Mouse (Mus musculus) MEL (cell line): Measurements from ENCODE around the gene Cemip.

Source experiments
- NELFE ChIP-seq: IDR thresholded peaks from 2 replicates; pipeline ENCODE4 v1.6.1; 2011; ENCODE audit warnings: low read depth, low read length, improper control_type of control experiment
- TAL1 ChIP-seq: IDR thresholded peaks from 2 replicates; pipeline ENCODE4 v1.6.1; 2012; ENCODE audit warnings: mild to moderate bottlenecking, inconsistent platforms, low read length, moderate library complexity, mixed read lengths
- USF1 ChIP-seq: IDR thresholded peaks from 2 replicates; pipeline ENCODE4 v1.6.1; 2014; ENCODE audit warnings: low read depth, mild to moderate bottlenecking, inconsistent platforms, low read length, improper control_type of control experiment, moderate library complexity

- TF ChIP-seq TAL1 (no peak), USF1 (no peak), NELFE (no peak)
Observed at GRCm38 (mm10) chr7:84059799-84060198, 26.5 kb downstream of the Cemip start.
